Mouse (Mus musculus) lung, postnatal 0 days (tissue): Measurements from ENCODE around the gene Cryl1.

Experiments
- CTCF ChIP-seq: IDR thresholded peaks from 2 replicates; pipeline ENCODE4 v1.5.1; 2016; ENCODE audit warnings: antibody characterized with exemption, mild to moderate bottlenecking
- EP300 ChIP-seq: IDR thresholded peaks from 2 replicates; pipeline ENCODE4 v1.6.1; 2016; ENCODE audit warnings: antibody characterized with exemption, mild to moderate bottlenecking, control low read depth

DNA sequence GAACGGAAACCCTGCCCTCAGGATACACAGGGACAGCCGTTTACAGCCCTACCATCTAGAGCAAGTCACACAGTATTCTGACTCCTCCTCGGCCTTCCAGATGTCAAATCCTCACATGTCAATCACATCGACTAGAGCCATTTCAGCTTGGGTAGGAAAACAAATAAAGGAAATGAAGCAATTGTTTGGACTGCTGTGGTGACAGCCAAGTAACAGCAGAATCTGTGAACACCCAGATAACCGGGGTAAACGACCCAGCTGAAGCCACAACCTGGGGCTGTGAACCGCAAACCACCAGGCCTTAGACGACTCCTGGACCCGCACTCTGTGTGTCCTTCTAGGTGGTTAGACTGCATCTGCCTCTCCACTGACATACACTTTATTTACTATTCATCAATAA lies 23.1 kb downstream of the Cryl1 start:
- TF ChIP-seq CTCF (no peak), EP300 (no peak)
